Mouse (Mus musculus) CH12.LX (cell line): Measurements from ENCODE around the gene Prodh2. TPM values are rescaled to one million over a fixed set of nuclear protein-coding genes. Genes with fewer than 3 reads are reported as not detected.
A peak's percentile ranks its signal among the peaks of the same experiment; 100 is the strongest.
"Not testable (repeated sequence)": the region's sequence is repeated elsewhere in the genome, so short reads cannot be mapped to it uniquely, and the experiment has no call there.

Source experiments
- DNase-seq: peaks from one replicate; pipeline ENCODE4 v3.0.0-alpha.2; 2013; ENCODE audit errors: extremely low read depth
- H3K27ac ChIP-seq: 2 replicates; pipeline ENCODE4 v1.5.1; 2012; ENCODE audit warnings: low read depth, mild to moderate bottlenecking, control low read depth, moderate library complexity; ENCODE audit not compliant: insufficient read depth
- H3K27me3 ChIP-seq: replicated peaks from 2 replicates; pipeline ENCODE3; 2012; ENCODE audit warnings: inconsistent platforms
- H3K36me3 ChIP-seq, 2 experiments: replicated peaks in 1 of 2; 2 replicates each; pipeline versions ENCODE3 to v1.6.1; 2012; ENCODE audit warnings: inconsistent platforms in 1 of 2, low read length in 1 of 2, mild to moderate bottlenecking in 1 of 2, mixed read lengths in 1 of 2, moderate library complexity in 1 of 2; ENCODE audit not compliant: control insufficient read depth in 1 of 2, insufficient read depth in 1 of 2
- H3K4me1 ChIP-seq, 2 experiments: 2 replicates each; pipeline ENCODE4 v1.6.1; 2012; ENCODE audit warnings: inconsistent platforms in 1 of 2, moderate library complexity in 1 of 2; ENCODE audit not compliant: insufficient read depth in 2 of 2, control insufficient read depth in 1 of 2
- H3K4me2 ChIP-seq: 2 replicates; pipeline ENCODE4 v1.6.1; 2012; ENCODE audit warnings: low read depth, mild to moderate bottlenecking, control low read depth; ENCODE audit not compliant: poor library complexity, insufficient read depth, severe bottlenecking
- H3K4me3 ChIP-seq, 3 experiments: fragments of 150-350 bp in 1 of 3; sonication (generic) in 1 of 3; replicated peaks in 1 of 3; 2 replicates each; pipeline versions ENCODE3 to v1.5.1; 2011 to 2012; ENCODE audit warnings: low read depth in 2 of 3, low read length in 2 of 3, mild to moderate bottlenecking in 2 of 3, moderate library complexity in 2 of 3, control low read depth in 1 of 3, improper control_type of control experiment in 1 of 3, inconsistent platforms in 1 of 3, mixed read lengths in 1 of 3; ENCODE audit not compliant: poor library complexity in 1 of 3
- H3K79me2 ChIP-seq: replicated peaks from 2 replicates; pipeline ENCODE4 v1.6.1; 2012; ENCODE audit warnings: mild to moderate bottlenecking, moderate library complexity; ENCODE audit not compliant: control insufficient read depth, poor library complexity, insufficient read depth, severe bottlenecking; ENCODE audit errors: extremely low read depth
- H3K9ac ChIP-seq: 2 replicates; pipeline ENCODE4 v1.6.1; 2012; ENCODE audit warnings: low read depth, mild to moderate bottlenecking, control low read depth, moderate library complexity; ENCODE audit not compliant: insufficient read depth
- H3K9me3 ChIP-seq: replicated peaks from 2 replicates; pipeline ENCODE3; 2012; ENCODE audit warnings: low read length, inconsistent platforms, mixed read lengths
- CTCF ChIP-seq, 2 experiments: IDR thresholded peaks in 1 of 2; conservative IDR thresholded peaks in 1 of 2; 2 replicates each; pipeline ENCODE4 v1.5.1; 2011 to 2012; ENCODE audit warnings: low read depth in 2 of 2, low read length in 2 of 2, improper control_type of control experiment in 1 of 2, inconsistent platforms in 1 of 2, mild to moderate bottlenecking in 1 of 2, moderate library complexity in 1 of 2
- E2F4 ChIP-seq: IDR thresholded peaks from 2 replicates; pipeline ENCODE4 v1.6.1; 2011; ENCODE audit warnings: low read depth, low read length, improper control_type of control experiment; ENCODE audit not compliant: insufficient replicate concordance
- GABPA ChIP-seq: IDR thresholded peaks from 2 replicates; pipeline ENCODE4 v1.6.1; 2012; ENCODE audit warnings: low read depth, low read length, improper control_type of control experiment, inconsistent platforms; ENCODE audit not compliant: insufficient replicate concordance
- HCFC1 ChIP-seq: IDR thresholded peaks from 2 replicates; pipeline ENCODE4 v1.6.1; 2012; ENCODE audit warnings: low read depth, mild to moderate bottlenecking, inconsistent platforms, low read length, improper control_type of control experiment
- JUN ChIP-seq: IDR thresholded peaks from 2 replicates; pipeline ENCODE4 v1.6.1; 2011; ENCODE audit warnings: low read depth, mild to moderate bottlenecking, low read length, improper control_type of control experiment, moderate library complexity; ENCODE audit not compliant: insufficient read depth
- JUND ChIP-seq: conservative IDR thresholded peaks from 2 replicates; pipeline ENCODE4 v1.6.1; 2011; ENCODE audit warnings: low read depth, low read length, improper control_type of control experiment
- KAT2A ChIP-seq: IDR thresholded peaks from 2 replicates; pipeline ENCODE4 v1.6.1; 2012; ENCODE audit warnings: low read length, improper control_type of control experiment, inconsistent platforms; ENCODE audit not compliant: insufficient replicate concordance
- MAZ ChIP-seq: IDR thresholded peaks from 2 replicates; pipeline ENCODE4 v1.6.1; 2012; ENCODE audit warnings: low read depth, mild to moderate bottlenecking, inconsistent platforms, low read length, improper control_type of control experiment, moderate library complexity
- MEF2A ChIP-seq: IDR thresholded peaks from 2 replicates; pipeline ENCODE4 v1.6.1; 2014; ENCODE audit warnings: low read depth, mild to moderate bottlenecking, inconsistent platforms, low read length, improper control_type of control experiment, borderline replicate concordance
- MYC ChIP-seq: IDR thresholded peaks from 2 replicates; pipeline ENCODE4 v1.6.1; 2011; ENCODE audit warnings: low read depth, mild to moderate bottlenecking, improper control_type of control experiment, low read length
- NELFE ChIP-seq: IDR thresholded peaks from 2 replicates; pipeline ENCODE4 v1.6.1; 2011; ENCODE audit warnings: low read depth, low read length, improper control_type of control experiment
- PAX5 ChIP-seq: IDR thresholded peaks from 2 replicates; pipeline ENCODE4 v1.6.1; 2012; ENCODE audit warnings: low read length, inconsistent platforms, mixed read lengths
- POLR2A ChIP-seq: IDR thresholded peaks from 2 replicates; pipeline ENCODE4 v1.6.1; 2011; ENCODE audit warnings: low read depth, mild to moderate bottlenecking, improper control_type of control experiment, low read length
- POLR2AphosphoS2 ChIP-seq: IDR thresholded peaks from 2 replicates; pipeline ENCODE4 v1.6.1; 2011; ENCODE audit warnings: low read depth, low read length, improper control_type of control experiment
- RAD21 ChIP-seq: IDR thresholded peaks from 2 replicates; pipeline ENCODE4 v1.6.1; 2011; ENCODE audit warnings: low read depth, mild to moderate bottlenecking, low read length, improper control_type of control experiment, moderate library complexity
- SMC3 ChIP-seq: IDR thresholded peaks from 2 replicates; pipeline ENCODE4 v1.6.1; 2011; ENCODE audit warnings: low read depth, low read length, improper control_type of control experiment
- USF1 ChIP-seq: IDR thresholded peaks from 2 replicates; pipeline ENCODE4 v1.6.1; 2014; ENCODE audit warnings: low read depth, mild to moderate bottlenecking, inconsistent platforms, low read length, improper control_type of control experiment
- ZKSCAN1 ChIP-seq: IDR thresholded peaks from 2 replicates; pipeline ENCODE4 v1.6.1; 2012; ENCODE audit warnings: low read depth, inconsistent platforms, low read length, improper control_type of control experiment, borderline replicate concordance
- ZMIZ1 ChIP-seq: IDR thresholded peaks from 2 replicates; pipeline ENCODE4 v1.6.1; 2012; ENCODE audit warnings: low read depth, mild to moderate bottlenecking, inconsistent platforms, low read length, improper control_type of control experiment
- ZNF384 ChIP-seq: IDR thresholded peaks from 2 replicates; pipeline ENCODE4 v1.6.1; 2012; ENCODE audit warnings: low read depth, low read length, improper control_type of control experiment, inconsistent platforms
- dilution Hi-C: fragments of 300-500 bp; cut with MboI; formaldehyde crosslinking; loops from 2 replicates; pipeline ENCODE4 v1.14.3; 2020; ENCODE audit warnings: low sequenced_read_pairs; ENCODE audit not compliant: extremely low pct_unique_long_range_greater_than_20kb, extremely low pct_ligation_motif_present
- in situ Hi-C: fragments of 300-500 bp; cut with MboI; formaldehyde crosslinking; loops from 3 replicates; pipeline ENCODE4 v1.14.3; 2019; ENCODE audit warnings: low sequenced_read_pairs, low pct_ligation_motif_present, low pct_unique_long_range_greater_than_20kb, mixed read lengths
- polyA plus RNA-seq: library from polyadenylated mRNA; unstranded; fragments of >175 nt; gene quantifications from 2 replicates; pipeline ENCODE4 v1.2.1, GENCODE M21; 2012; ENCODE audit warnings: low read depth; ENCODE audit not compliant: insufficient read length
- total RNA-seq, 2 experiments: library from RNA; depleted of rRNA; stranded (reverse); fragments of 300-350 nt in 1 of 2; fragments of >200 nt in 1 of 2; gene quantifications; 2 replicates each; pipeline ENCODE4 v1.2.3; 2012 to 2014

The Prodh2 gene
- total and polyA plus RNA-seq, 3 experiments = not detected

GRCm38 (mm10) chr7:30501159-30501558, 7.7 kb downstream of the Prodh2 start:
- peaks cover 22% of the 10 kb centered on the region for H3K27me3 ChIP-seq
- H3K36me3 ChIP-seq, H3K4me3 ChIP-seq, H3K27ac ChIP-seq, H3K9ac ChIP-seq, H3K4me1 ChIP-seq, in situ Hi-C loops, H3K4me2 ChIP-seq, dilution Hi-C loops, H3K79me2 ChIP-seq, H3K9me3 ChIP-seq: not testable (repeated sequence)
- peak; percentile 12 for DNase-seq
- TF ChIP-seq CTCF (conservative IDR thresholded peaks at IDR 0.05 in 1 of 2, IDR thresholded peaks at IDR 0.05 in 1 of 2; ENCODE audit: low read depth in 2 of 2, low read length in 2 of 2) (peak; percentile 16 to 67; a peak in 2 of 4 replicates), SMC3 (peak; percentile 38), RAD21 (peak; percentile 42)

GRCm38 (mm10) chr7:30508061-30508460, 14.6 kb downstream of the Prodh2 start:
- Histone ChIP-seq H3K36me3 (no peaks in the 10 kb centered on the region), H3K4me3 (no peak overlapping the region), H3K79me2 (no peaks in the 10 kb centered on the region), H3K9ac (no peak overlapping the region), H3K27ac (no peak overlapping the region), H3K4me1 (peaks cover 9 to 22% of the 10 kb centered on the region in 2 experiments), H3K4me2 (no peak overlapping the region), H3K9me3 (no peaks in the 10 kb centered on the region), H3K27me3 (peaks cover 42% of the 10 kb centered on the region)
- TF ChIP-seq SMC3 = no peak
- TF ChIP-seq ZKSCAN1 = no peak
- TF ChIP-seq USF1 = no peak
- no peak for TF ChIP-seq NELFE
- no peak for TF ChIP-seq ZMIZ1
- no peak for DNase-seq
- dilution Hi-C loops = no loop called here
- in situ Hi-C loops = no loop called here

- in situ Hi-C loops = no loop called here
- no peak for TF ChIP-seq ZMIZ1
- no peak for TF ChIP-seq RAD21
- no peak for TF ChIP-seq PAX5
- TF ChIP-seq ZNF384 = no peak
- TF ChIP-seq ZKSCAN1 = no peak
- TF ChIP-seq HCFC1 = no peak
- TF ChIP-seq MYC = no peak
- no peak for TF ChIP-seq POLR2A
- TF ChIP-seq MEF2A = no peak
- TF ChIP-seq MAZ = no peak
- no peak for TF ChIP-seq JUN
- TF ChIP-seq GABPA = no peak
- TF ChIP-seq JUND = no peak
- no peak for TF ChIP-seq SMC3
- no peak for TF ChIP-seq E2F4
- no peak for TF ChIP-seq USF1
- TF ChIP-seq KAT2A = no peak
- no peak for TF ChIP-seq POLR2AphosphoS2
- Histone ChIP-seq H3K9ac (no peak overlapping the region), H3K4me1 (0 out of 4 replicates have a peak, but pooled peaks cover 0 to 2% of the 10 kb centered on the region in 2 experiments), H3K4me3 (no peak overlapping the region), H3K36me3 (no peaks in the 10 kb centered on the region), H3K27me3 (peaks cover 40% of the 10 kb centered on the region), H3K27ac (no peak overlapping the region), H3K4me2 (no peak overlapping the region), H3K79me2 (no peaks in the 10 kb centered on the region), H3K9me3 (no peaks in the 10 kb centered on the region)
- DNase-seq = no peak
- dilution Hi-C loops = no loop called here
These were observed 21.8 kb downstream of the Prodh2 start for GRCm38 (mm10) chr7:30515003-30515760.
